Mouse (Mus musculus) spleen, adult 2 months (tissue): ENCODE measurements around the gene Slc6a5.

Source experiments
- CTCF ChIP-seq: fragments of 200-500 bp; IDR thresholded peaks from 2 replicates; pipeline ENCODE4 v1.5.1; 2011; ENCODE audit warnings: mild to moderate bottlenecking, inconsistent platforms; ENCODE audit not compliant: insufficient read depth, insufficient read length, insufficient replicate concordance; ENCODE audit errors: extremely low read depth
- POLR2A ChIP-seq: fragments of 200-500 bp; IDR thresholded peaks from 2 replicates; pipeline ENCODE4 v1.6.1; 2011; ENCODE audit warnings: low read depth, low read length, inconsistent platforms

DNA sequence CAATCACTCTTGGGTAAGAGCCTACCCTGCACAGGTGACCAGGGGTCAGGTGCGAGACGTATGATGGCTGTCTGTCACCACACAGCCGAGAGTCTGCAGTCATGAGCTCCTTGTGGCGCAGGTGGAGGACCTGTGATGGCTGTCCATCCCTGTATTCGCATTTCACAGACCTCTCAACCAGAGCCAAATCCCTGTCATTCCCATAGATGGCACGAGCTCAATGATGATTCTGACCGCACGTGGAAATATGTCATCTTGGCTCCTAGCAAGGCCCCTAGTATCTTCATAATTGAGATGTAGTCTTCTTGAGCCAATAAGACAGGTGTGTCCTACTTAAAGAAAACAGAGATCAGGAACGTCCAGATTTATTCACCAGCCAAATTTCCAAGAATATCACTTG lies 36.7 kb downstream of the Slc6a5 start:
- TF ChIP-seq CTCF (no peak), POLR2A (no peak)
